ENCODE assay signal across 28 mouse cellular contexts in the genomic region with DNA sequence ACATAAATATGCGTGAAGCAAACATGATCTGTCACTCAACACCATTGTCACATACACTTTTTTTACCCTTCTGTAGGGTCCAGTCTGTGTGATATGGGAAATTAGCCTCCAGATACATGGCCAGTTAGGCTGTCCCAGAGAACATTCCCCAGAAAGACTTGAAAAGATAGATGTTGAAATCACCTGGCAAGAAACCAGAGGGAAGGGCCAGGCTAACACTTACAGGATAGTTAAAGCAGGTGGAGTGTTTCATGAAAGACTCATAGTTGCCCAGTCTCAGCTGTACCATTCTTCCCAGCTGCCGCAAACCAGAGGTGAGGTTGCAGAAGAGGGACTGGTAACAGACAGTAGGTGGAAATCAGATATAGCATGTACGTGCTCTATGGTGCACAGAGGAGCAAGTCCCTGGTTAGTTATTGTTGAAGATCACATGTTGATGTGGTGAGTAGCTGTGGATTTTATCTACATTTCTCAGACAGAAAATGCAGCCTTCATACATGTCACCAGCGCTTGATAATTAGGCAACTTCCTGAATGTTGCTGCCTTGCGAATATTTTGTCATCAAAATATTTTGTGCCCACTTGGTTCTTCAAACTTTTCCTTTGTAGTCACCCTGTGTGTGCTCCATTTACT. TPM values are rescaled to one million over a fixed set of nuclear protein-coding genes. Genes with fewer than 3 reads are reported as not detected.
A peak's percentile ranks its signal among the peaks of the same experiment; 100 is the strongest.
DNase-seq lines count a peak whose midpoint lies in the region; ATAC-seq and TF ChIP-seq lines count a peak whose summit lies in the region.
"Had no signal": no experiment of that assay in that cellular context is flagged by ENCODE, and none has a peak within 500 bp of the region (broad histone marks: within the 10 kb centered on the region; RNA-seq: fewer than 3 reads in every experiment).

No protein-coding gene starts in this region.

- H3K4me3 ChIP-seq in liver, adult 2 months (ENCODE audit: insufficient read depth, low read depth, low read length) = no peak overlapping the region
- H3K4me3 ChIP-seq: embryonic facial prominence, embryonic 12.5 days; forebrain, embryonic 10.5 days; forebrain, embryonic 15.5 days; gastrocnemius, adult 2 months; hindbrain, embryonic 10.5 days; hindbrain, embryonic 15.5 days; left cerebral cortex, adult 2 months; limb, embryonic 13.5 days; liver, embryonic 13.5 days; midbrain, embryonic 13.5 days had no signal

- H3K27me3 ChIP-seq in liver, adult 2 months (ENCODE audit: control insufficient read depth, insufficient read depth, low read length) = no peaks in the 10 kb centered on the region
- H3K27me3 ChIP-seq: forebrain, embryonic 15.5 days; hindbrain, embryonic 15.5 days had no signal

- no peak overlapping the region for H3K9ac ChIP-seq in liver, adult 2 months (ENCODE audit: low read depth, low read length)
- H3K9ac ChIP-seq: embryonic facial prominence, embryonic 12.5 days; forebrain, embryonic 15.5 days; hindbrain, embryonic 15.5 days; limb, embryonic 13.5 days; liver, embryonic 13.5 days; midbrain, embryonic 13.5 days had no signal

- ATAC-seq in common myeloid progenitor, adult 5-6 weeks (replicated peaks; ENCODE audit: low read depth, poor library complexity, severe bottlenecking) = peak; percentile 57
- peak; percentile 53 for ATAC-seq in megakaryocyte progenitor cell, adult 5-6 weeks (replicated peaks; ENCODE audit: poor library complexity)
- ATAC-seq: forebrain, embryonic 15.5 days; inflammation-experienced regulatory T-cells, adult 6 months; midbrain, embryonic 13.5 days had no signal

- peaks cover 4% of the 10 kb centered on the region; the same call in 1 of the 2 replicates for H3K4me1 ChIP-seq in liver, adult 2 months (ENCODE audit: control insufficient read depth, insufficient read depth, low read length)

- no peak for TF ChIP-seq CTCF in liver, adult 2 months (IDR thresholded peaks at IDR 0.05; ENCODE audit: low read depth, low read length)

- no peaks in the 10 kb centered on the region; the same call in 1 of the 2 replicates for H3K36me3 ChIP-seq in liver, adult 2 months (ENCODE audit: control insufficient read depth, insufficient read depth, low read length)
- H3K36me3 ChIP-seq: embryonic facial prominence, embryonic 12.5 days; forebrain, embryonic 10.5 days; forebrain, embryonic 15.5 days; G1E; hindbrain, embryonic 10.5 days; hindbrain, embryonic 15.5 days; limb, embryonic 13.5 days; liver, embryonic 13.5 days; midbrain, embryonic 13.5 days had no signal

- 87% methylated on average over 5 of the region's 5 CpGs for WGBS in liver, adult 2 months

- no peak for TF ChIP-seq POLR2A in liver, adult 2 months (IDR thresholded peaks at IDR 0.05; ENCODE audit: extremely low read depth, insufficient read depth, low read length)

- DNase-seq in liver, adult 2 months (ENCODE audit: extremely low read depth, low read depth, low spot score) = peak; percentile 24
- DNase-seq in liver (no peak), 416B (ENCODE audit: low read depth) (peak; percentile 67)
- DNase-seq in adrenal gland, postnatal 36 days = no peak
- DNase-seq in left cerebral cortex, adult 18-20 months (ENCODE audit: low spot score in 2 of 2) = no peak
- DNase-seq: adrenal gland, adult 8-10 months; cerebellum, adult 11 months; cerebellum, adult 9-10 months; cerebellum, postnatal 36 days; embryo, embryonic 11 days; gastrocnemius, adult 2 months; heart, postnatal 14 days; kidney, adult 11 months; kidney, postnatal 25 days; liver, embryonic 13.5 days; thymus, postnatal 4 days had no signal

- no peak overlapping the region for H3K27ac ChIP-seq in liver, adult 2 months (replicated peaks; ENCODE audit: insufficient read depth, low read depth, low read length)
- H3K27ac ChIP-seq: embryonic facial prominence, embryonic 12.5 days; forebrain, embryonic 10.5 days; forebrain, embryonic 15.5 days; gastrocnemius, adult 2 months; hindbrain, embryonic 10.5 days; hindbrain, embryonic 15.5 days; left cerebral cortex, adult 2 months; limb, embryonic 13.5 days; liver, embryonic 13.5 days; midbrain, embryonic 13.5 days had no signal

- no peaks in the 10 kb centered on the region for H3K79me2 ChIP-seq in liver, adult 2 months (ENCODE audit: control insufficient read depth, insufficient read depth, low read length)

RNA-seq across cellular contexts. Expression of a gene that starts 1.7 kb away (rescaled TPM):
- 5.1 and 5.8 TPM in 2 replicates for total RNA-seq in liver, adult 2 months (2014; rRNA removed)
- 2.9 and 3.7 TPM in 2 replicates for polyA plus RNA-seq in liver, adult 2 months (2012; rRNA removed)
- total RNA-seq in common myeloid progenitor, adult 5-6 weeks (2017) = 6.8 and 14.7 TPM in 2 replicates
- 5.4 and 6.2 TPM in 2 replicates for total RNA-seq in megakaryocyte progenitor cell, adult 5-6 weeks (2015)
- total RNA-seq in megakaryocyte progenitor cell, adult 5-6 weeks (2017) = 3.5 and 5.0 TPM in 2 replicates
- 10 to 100 TPM; 16.6 to 17.0 TPM for total RNA-seq in adrenal gland, postnatal 36 days (2021)
- total RNA-seq in left cerebral cortex, adult 18-20 months (2021) = 10 to 100 TPM; 83.3 to 84.2 TPM

Comparison
In these comparisons a context has a peak if more than half of its experiments do, and no peak if none do; other contexts are left out.
1. DNase-seq: peak in liver, adult 2 months (single experiment) and 416B (single experiment); none in liver (single experiment), adrenal gland, postnatal 36 days (0 of 2) and left cerebral cortex, adult 18-20 months (0 of 2).